Mouse (Mus musculus): Measurements from ENCODE around the gene Sipa1l2.
"Not testable (repeated sequence)": the region's sequence is repeated elsewhere in the genome, so short reads cannot be mapped to it uniquely, and the experiment has no call there.

The Sipa1l2 gene

GRCm38 (mm10) chr8:125539056-125540013 is 30.3 kb downstream of the Sipa1l2 start:
- DNase-seq (ENCODE audit: low spot score) = no peak

DNA sequence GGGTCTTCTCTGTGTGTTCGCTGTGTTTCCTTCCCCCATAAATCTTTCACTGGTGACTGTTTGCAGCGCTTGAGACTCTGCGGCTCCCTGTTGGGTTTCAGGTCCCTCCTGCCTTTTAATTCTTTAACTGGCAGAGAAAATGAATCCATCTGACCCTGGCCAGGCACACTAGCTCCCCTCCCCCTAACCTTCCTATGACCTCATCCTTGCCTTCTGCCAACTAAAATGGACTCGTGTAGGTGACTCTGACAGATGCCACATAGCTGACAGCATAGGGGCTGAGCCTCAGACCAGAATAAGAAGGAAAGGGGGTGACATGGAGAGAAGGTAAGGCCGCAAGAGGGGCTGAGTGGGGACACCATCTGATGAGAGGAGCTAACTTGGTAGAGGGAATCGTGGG is 31.3 kb downstream of the Sipa1l2 start:
- no peak for DNase-seq (ENCODE audit: low spot score)

- no peak for DNase-seq (ENCODE audit: low spot score)
Measured at GRCm38 (mm10) chr8:125533709-125534108, 35.9 kb downstream of the Sipa1l2 start.

GRCm38 (mm10) chr8:125532953-125533352 is 36.7 kb downstream of the Sipa1l2 start:
- DNase-seq (ENCODE audit: low spot score) = no peak

DNA sequence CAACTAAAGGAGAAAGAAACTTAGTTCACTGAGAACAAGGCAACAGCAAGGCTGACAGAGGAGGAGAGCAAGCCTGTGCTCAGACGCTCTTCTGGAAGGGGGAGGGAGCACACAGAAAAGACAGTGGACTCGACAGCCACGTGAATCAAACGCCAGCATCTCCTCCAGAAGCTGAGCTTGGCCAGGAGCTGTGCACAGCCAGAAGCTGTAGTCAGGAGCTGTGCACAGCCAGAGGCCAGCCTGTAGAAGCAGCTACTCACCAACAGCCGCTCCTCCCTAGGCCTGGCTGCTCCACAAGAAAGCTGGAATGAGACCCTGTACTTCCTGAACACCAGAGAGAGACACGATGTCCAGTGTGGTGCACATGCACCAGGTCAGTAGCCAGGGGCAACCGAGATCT is 37.4 kb downstream of the Sipa1l2 start:
- DNase-seq (ENCODE audit: low spot score) = no peak

GRCm38 (mm10) chr8:125531640-125532039 is 38.0 kb downstream of the Sipa1l2 start:
- DNase-seq (ENCODE audit: low spot score) = no peak

DNA sequence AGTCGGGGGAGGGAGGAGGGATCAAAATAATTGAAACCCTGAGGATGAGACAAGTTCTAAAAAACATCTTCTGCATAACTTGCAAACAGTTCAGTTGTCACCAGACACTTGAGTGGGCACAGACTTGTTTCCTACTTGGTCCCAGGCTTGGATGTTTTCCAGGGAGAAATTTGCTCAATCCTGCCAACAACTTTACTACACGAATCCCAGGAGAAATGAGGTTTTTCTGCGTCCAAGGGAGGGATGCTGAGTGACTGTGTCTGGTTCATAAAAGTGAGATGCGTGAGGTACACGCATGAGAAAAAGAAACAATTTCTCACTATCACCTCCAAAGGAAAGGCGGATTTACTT is 38.5 kb downstream of the Sipa1l2 start:
- no peak for DNase-seq (ENCODE audit: low spot score)

DNA sequence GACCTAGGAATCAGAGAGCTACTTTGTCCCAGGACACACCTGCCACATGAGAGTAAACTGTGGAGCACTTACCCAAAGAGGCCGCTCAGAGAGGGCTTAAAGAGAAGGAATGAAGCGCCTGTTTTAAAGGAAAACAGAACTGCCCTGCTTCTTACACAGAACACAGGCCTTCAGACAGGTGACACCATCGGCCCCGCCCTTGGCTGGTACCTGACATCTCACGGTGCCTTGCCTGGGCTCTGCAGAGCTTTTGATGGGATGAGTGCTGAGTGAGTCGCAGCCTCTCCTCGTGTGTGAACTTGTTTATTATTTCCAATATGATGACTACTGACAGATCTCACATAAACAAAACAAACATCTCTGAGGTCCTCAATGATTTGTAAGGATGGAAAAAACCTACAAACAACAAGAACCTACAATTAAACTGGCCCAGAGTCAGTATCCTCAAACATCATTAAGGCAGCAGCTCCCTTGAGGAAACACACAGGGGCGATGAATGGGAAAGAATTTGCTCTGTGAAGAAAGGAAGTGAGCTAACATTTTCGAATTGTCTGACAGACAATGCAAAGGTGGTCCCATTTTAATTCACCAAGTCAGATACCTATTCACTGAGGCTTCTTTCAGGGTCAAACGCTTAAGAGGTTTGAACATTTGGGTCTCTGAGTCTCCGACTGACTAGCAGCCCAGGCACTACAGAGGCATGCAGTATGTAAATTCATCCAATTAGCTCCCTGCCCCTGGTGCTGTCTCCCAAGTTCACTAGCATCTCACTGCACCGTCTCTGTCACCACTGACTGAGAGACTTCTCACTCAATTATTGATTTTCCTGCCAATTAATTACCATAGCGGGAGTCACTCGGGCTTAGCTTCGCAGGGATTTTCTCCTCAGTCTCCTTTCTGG is 39.2 kb downstream of the Sipa1l2 start:
- DNase-seq (ENCODE audit: low spot score) = no peak

DNA sequence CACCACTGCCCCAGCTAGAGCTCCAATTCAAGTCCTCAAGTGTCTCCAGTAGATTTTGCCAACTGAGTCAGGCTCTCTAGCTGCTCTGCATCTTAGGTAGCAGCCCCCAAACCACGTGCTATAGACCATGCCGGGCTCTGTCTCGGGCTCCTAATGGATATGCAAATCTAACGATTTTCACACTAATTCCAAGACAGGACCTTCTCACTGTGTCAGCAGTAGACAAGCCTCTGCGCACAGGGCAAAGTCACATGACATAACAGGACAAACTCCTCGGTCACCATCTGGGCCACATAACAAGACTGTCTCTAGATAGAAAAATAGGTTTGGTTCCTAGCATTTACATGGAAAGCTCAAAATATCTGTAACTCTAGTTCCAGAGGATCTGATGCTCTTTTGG is 40.6 kb downstream of the Sipa1l2 start:
- DNase-seq (ENCODE audit: low spot score) = no peak

- DNase-seq (ENCODE audit: low spot score) = no peak
Measured at GRCm38 (mm10) chr8:125527941-125528340, 41.7 kb downstream of the Sipa1l2 start.

GRCm38 (mm10) chr8:125526999-125527398 is 42.6 kb downstream of the Sipa1l2 start:
- DNase-seq (ENCODE audit: low spot score) = no peak

DNA sequence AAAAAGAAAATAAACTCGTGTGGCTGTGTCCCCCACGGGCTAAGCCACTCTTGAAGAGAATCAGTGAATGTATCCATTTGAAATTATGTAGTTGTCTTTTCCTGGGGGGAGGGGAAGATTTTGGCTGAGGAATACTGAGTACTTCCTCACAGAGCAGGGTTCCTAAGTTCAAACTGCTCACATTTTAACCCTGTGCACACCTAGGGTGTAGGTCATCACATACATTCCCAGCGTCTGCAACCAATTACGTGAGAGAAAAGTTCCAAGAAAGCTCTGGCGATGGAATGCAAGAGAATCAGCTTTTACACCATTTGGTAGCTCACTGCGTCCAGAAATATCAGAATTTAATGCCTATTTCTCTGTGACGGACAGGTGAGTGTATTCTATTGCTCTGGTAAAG is 43.0 kb downstream of the Sipa1l2 start:
- DNase-seq (ENCODE audit: low spot score) = no peak

- no peak for DNase-seq (ENCODE audit: low spot score)
Measured at GRCm38 (mm10) chr8:125524479-125524878, 45.1 kb downstream of the Sipa1l2 start.

- DNase-seq (ENCODE audit: low spot score) = no peak
Measured at GRCm38 (mm10) chr8:125523213-125523612, 46.4 kb downstream of the Sipa1l2 start.

- no peak for DNase-seq (ENCODE audit: low spot score)
Measured at GRCm38 (mm10) chr8:125522151-125522550, 47.5 kb downstream of the Sipa1l2 start.

DNA sequence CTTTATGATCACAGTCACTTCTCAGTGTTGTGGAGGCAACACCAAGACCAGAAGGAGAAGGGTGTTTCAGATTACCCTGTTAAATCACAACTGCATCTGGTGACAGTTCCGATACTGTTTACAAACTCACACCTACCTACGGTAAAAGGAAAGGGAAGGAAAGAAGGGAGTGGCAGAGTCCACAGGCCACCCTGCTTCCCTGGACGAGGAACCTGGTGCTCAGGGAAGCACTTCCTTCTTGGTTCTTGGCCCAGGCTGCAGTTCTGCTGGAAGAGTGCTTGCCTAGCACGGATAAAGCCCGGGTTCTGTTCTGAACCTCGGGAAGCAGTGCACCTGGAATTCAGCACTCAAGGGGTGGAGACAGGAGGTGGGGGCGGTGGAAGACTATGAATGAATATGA is 48.5 kb downstream of the Sipa1l2 start:
- no peak for DNase-seq (ENCODE audit: low spot score)

GRCm38 (mm10) chr8:125520308-125520707 is 49.3 kb downstream of the Sipa1l2 start:
- DNase-seq (ENCODE audit: low spot score) = not testable (repeated sequence)

DNA sequence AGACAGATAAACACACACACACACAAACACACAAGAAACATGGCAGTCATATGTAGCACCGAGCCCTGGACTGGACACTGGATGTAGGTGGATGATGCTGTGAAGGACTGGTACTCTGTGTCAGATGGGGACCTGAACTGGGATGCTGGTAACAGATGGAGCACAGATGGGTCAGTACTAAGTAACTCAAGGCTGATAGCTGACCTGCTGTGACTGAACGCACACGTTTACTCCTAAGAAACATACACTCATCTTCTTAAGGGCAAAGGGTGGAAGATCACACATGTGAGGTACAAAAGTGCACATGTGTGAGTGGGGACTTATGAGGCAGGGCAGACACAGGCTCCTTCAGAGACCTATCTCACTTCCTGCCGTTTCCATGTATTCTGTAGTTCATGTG is 50.7 kb downstream of the Sipa1l2 start:
- no peak for DNase-seq (ENCODE audit: low spot score)

DNA sequence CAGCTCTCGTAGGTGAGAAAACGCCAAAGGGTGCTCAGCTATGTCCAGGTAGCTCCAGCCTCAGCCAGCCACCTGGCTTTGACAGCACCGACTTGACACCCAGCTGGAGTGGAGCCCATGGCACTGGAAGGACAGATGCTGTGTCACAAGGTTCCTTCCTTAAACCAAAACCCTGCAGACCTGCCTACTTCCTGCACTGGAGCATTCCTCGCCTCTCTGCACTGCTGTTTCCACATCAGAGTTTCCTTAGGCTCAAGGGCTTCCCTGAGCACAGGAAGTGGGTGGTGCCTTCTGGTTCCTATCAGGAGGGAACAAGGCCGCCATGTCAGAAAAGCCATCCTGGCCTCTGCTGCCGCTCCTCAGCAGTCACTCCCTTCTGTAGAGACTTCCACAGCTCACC is 51.3 kb downstream of the Sipa1l2 start:
- no peak for DNase-seq (ENCODE audit: low spot score)

DNA sequence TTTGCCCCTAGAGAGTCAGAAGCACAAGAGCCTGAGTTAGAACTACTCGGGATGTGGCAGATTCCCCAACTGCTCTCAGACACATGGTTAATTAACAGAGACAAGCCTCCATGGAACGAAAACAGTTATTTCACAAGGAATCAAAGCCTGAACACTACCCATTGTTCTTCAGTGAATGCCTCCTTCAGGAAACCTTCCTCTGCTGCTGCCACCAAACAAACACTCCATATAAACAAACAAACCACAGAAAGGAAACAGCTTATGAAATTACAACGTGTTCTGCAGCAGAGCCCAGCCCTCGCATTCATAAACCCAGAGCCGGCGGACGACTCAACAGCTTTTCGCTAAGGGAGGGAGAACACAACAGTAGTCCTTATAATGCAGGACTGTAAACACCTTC is 52.2 kb downstream of the Sipa1l2 start:
- no peak for DNase-seq (ENCODE audit: low spot score)

DNA sequence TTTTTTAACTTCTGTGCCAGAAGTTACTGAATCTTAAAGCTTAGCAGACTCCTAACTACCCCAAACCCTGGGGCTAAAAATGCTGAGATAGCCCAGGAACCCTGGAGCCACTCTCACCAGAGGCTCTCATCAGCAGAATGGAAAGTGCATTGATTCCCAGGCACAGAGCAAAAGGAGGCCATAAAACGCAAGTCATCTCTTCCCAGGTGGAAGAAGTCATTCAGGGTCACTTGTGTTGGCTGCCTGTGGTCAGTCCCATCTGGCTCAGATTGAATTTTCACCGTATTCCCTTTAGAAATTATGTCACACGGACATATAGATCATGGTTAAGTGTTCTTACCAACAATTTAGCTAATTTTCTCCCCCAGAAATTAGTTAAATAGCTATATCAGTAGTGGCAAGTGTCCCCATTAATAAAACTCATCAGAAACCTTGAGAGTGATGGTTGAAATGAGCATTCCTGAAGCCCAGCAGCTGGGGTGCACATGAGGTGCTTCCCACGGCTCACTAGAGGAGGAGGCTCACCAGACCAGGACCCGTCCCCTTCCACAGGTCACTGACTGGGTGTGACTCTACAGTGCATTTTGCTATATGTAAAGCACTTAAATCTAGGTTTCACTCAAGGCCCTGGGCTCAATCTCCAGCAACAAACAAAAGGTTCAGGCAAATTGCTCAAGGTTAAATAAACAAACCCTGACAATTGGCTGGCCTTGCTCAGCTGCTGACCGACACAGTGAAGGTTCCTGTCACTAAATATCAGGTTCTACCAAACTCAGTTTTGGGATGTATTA is 53.3 kb downstream of the Sipa1l2 start:
- no peak for DNase-seq (ENCODE audit: low spot score)

GRCm38 (mm10) chr8:125515665-125516064 is 53.9 kb downstream of the Sipa1l2 start:
- DNase-seq (ENCODE audit: low spot score) = no peak
